Mouse (Mus musculus): Measurements from ENCODE around the gene Kcnc4. TPM values are rescaled to one million over a fixed set of nuclear protein-coding genes. Genes with fewer than 3 reads are reported as not detected.

Gene Kcnc4
- polyA plus RNA-seq, 1 experiment = not detected

GRCm38 (mm10) chr3:107439280-107439679 is 20.1 kb downstream of the Kcnc4 start:
- Histone ChIP-seq H3K4me1 (ENCODE audit: control insufficient read depth) (no peaks in the 10 kb centered on the region), H3K36me3 (ENCODE audit: control insufficient read depth) (no peaks in the 10 kb centered on the region), H3K9me3 (ENCODE audit: control insufficient read depth, low read length) (no peaks in the 10 kb centered on the region), H3K4me3 (replicated peaks) (no peak overlapping the region), H3K27me3 (ENCODE audit: control insufficient read depth) (no peaks in the 10 kb centered on the region)
- TF ChIP-seq GATA1 (IDR thresholded peaks at IDR 0.05; ENCODE audit: low read length) (no peak), TAL1 (IDR thresholded peaks at IDR 0.05; ENCODE audit: low read length) (no peak)

GRCm38 (mm10) chr3:107437666-107438065 is 21.7 kb downstream of the Kcnc4 start:
- Histone ChIP-seq H3K27me3 (ENCODE audit: control insufficient read depth) (no peaks in the 10 kb centered on the region), H3K9me3 (ENCODE audit: control insufficient read depth, low read length) (no peaks in the 10 kb centered on the region), H3K4me1 (ENCODE audit: control insufficient read depth) (no peaks in the 10 kb centered on the region), H3K36me3 (ENCODE audit: control insufficient read depth) (no peaks in the 10 kb centered on the region), H3K4me3 (replicated peaks) (no peak overlapping the region)
- TF ChIP-seq TAL1 (IDR thresholded peaks at IDR 0.05; ENCODE audit: low read length) (no peak), GATA1 (IDR thresholded peaks at IDR 0.05; ENCODE audit: low read length) (no peak)

- Histone ChIP-seq H3K4me3 (replicated peaks) (no peak overlapping the region), H3K36me3 (ENCODE audit: control insufficient read depth) (no peaks in the 10 kb centered on the region), H3K4me1 (ENCODE audit: control insufficient read depth) (no peaks in the 10 kb centered on the region), H3K27me3 (ENCODE audit: control insufficient read depth) (no peaks in the 10 kb centered on the region), H3K9me3 (ENCODE audit: control insufficient read depth, low read length) (no peaks in the 10 kb centered on the region)
- TF ChIP-seq GATA1 (IDR thresholded peaks at IDR 0.05; ENCODE audit: low read length) (no peak), TAL1 (IDR thresholded peaks at IDR 0.05; ENCODE audit: low read length) (no peak)
Measured at GRCm38 (mm10) chr3:107436434-107436833, 22.9 kb downstream of the Kcnc4 start.

GRCm38 (mm10) chr3:107433614-107434013 is 25.7 kb downstream of the Kcnc4 start:
- no peak for TF ChIP-seq TAL1 (IDR thresholded peaks at IDR 0.05; ENCODE audit: low read length)
- no peak for TF ChIP-seq GATA1 (IDR thresholded peaks at IDR 0.05; ENCODE audit: low read length)
- H3K4me1 ChIP-seq (ENCODE audit: control insufficient read depth) = no peaks in the 10 kb centered on the region
- H3K27me3 ChIP-seq (ENCODE audit: control insufficient read depth) = no peaks in the 10 kb centered on the region
- no peaks in the 10 kb centered on the region for H3K9me3 ChIP-seq (ENCODE audit: control insufficient read depth, low read length)
- no peak overlapping the region for H3K4me3 ChIP-seq (replicated peaks)
- no peaks in the 10 kb centered on the region for H3K36me3 ChIP-seq (ENCODE audit: control insufficient read depth)

GRCm38 (mm10) chr3:107431268-107431667 is 28.1 kb downstream of the Kcnc4 start:
- H3K4me1 ChIP-seq (ENCODE audit: control insufficient read depth) = no peaks in the 10 kb centered on the region
- no peaks in the 10 kb centered on the region for H3K27me3 ChIP-seq (ENCODE audit: control insufficient read depth)
- TF ChIP-seq GATA1 (IDR thresholded peaks at IDR 0.05; ENCODE audit: low read length) (no peak), TAL1 (IDR thresholded peaks at IDR 0.05; ENCODE audit: low read length) (no peak)
- H3K36me3 ChIP-seq (ENCODE audit: control insufficient read depth) = no peaks in the 10 kb centered on the region
- 0 out of 2 replicates have a peak, but pooled peaks cover 2% of the 10 kb centered on the region for H3K9me3 ChIP-seq (ENCODE audit: control insufficient read depth, low read length)
- H3K4me3 ChIP-seq (replicated peaks) = no peak overlapping the region

GRCm38 (mm10) chr3:107424258-107425041 is 34.9 kb downstream of the Kcnc4 start:
- no peak for TF ChIP-seq GATA1 (IDR thresholded peaks at IDR 0.05; ENCODE audit: low read length)
- TF ChIP-seq TAL1 (IDR thresholded peaks at IDR 0.05; ENCODE audit: low read length) = no peak
- H3K27me3 ChIP-seq (ENCODE audit: control insufficient read depth) = no peaks in the 10 kb centered on the region
- H3K9me3 ChIP-seq (ENCODE audit: control insufficient read depth, low read length) = 0 out of 2 replicates have a peak, but pooled peaks cover 2% of the 10 kb centered on the region
- no peak overlapping the region for H3K4me3 ChIP-seq (replicated peaks)
- H3K36me3 ChIP-seq (ENCODE audit: control insufficient read depth) = no peaks in the 10 kb centered on the region
- no peaks in the 10 kb centered on the region for H3K4me1 ChIP-seq (ENCODE audit: control insufficient read depth)

GRCm38 (mm10) chr3:107420156-107420555 is 39.2 kb downstream of the Kcnc4 start:
- H3K4me3 ChIP-seq (replicated peaks) = no peak overlapping the region
- TF ChIP-seq TAL1 (IDR thresholded peaks at IDR 0.05; ENCODE audit: low read length) = no peak
- TF ChIP-seq GATA1 (IDR thresholded peaks at IDR 0.05; ENCODE audit: low read length) = no peak
- no peaks in the 10 kb centered on the region for H3K27me3 ChIP-seq (ENCODE audit: control insufficient read depth)
- no peaks in the 10 kb centered on the region for H3K36me3 ChIP-seq (ENCODE audit: control insufficient read depth)
- H3K9me3 ChIP-seq (ENCODE audit: control insufficient read depth, low read length) = no peaks in the 10 kb centered on the region
- H3K4me1 ChIP-seq (ENCODE audit: control insufficient read depth) = no peaks in the 10 kb centered on the region

- H3K9me3 ChIP-seq (ENCODE audit: control insufficient read depth, low read length) = no peaks in the 10 kb centered on the region
- TF ChIP-seq TAL1 (IDR thresholded peaks at IDR 0.05; ENCODE audit: low read length) = no peak
- TF ChIP-seq GATA1 (IDR thresholded peaks at IDR 0.05; ENCODE audit: low read length) = no peak
- no peaks in the 10 kb centered on the region for H3K4me1 ChIP-seq (ENCODE audit: control insufficient read depth)
- no peaks in the 10 kb centered on the region for H3K27me3 ChIP-seq (ENCODE audit: control insufficient read depth)
- H3K4me3 ChIP-seq (replicated peaks) = no peak overlapping the region
- no peaks in the 10 kb centered on the region for H3K36me3 ChIP-seq (ENCODE audit: control insufficient read depth)
Measured at GRCm38 (mm10) chr3:107417287-107417644, 42.1 kb downstream of the Kcnc4 start.

GRCm38 (mm10) chr3:107416541-107417286 is 42.6 kb downstream of the Kcnc4 start:
- Histone ChIP-seq H3K27me3 (ENCODE audit: control insufficient read depth) (no peaks in the 10 kb centered on the region), H3K9me3 (ENCODE audit: control insufficient read depth, low read length) (no peaks in the 10 kb centered on the region), H3K4me1 (ENCODE audit: control insufficient read depth) (no peaks in the 10 kb centered on the region)

More at GRCm38 (mm10) chr3:107416541-107417286, 42.6 kb downstream of the Kcnc4 start:
- Histone ChIP-seq H3K4me3 (replicated peaks) (no peak overlapping the region), H3K36me3 (ENCODE audit: control insufficient read depth) (no peaks in the 10 kb centered on the region)
- TF ChIP-seq GATA1 (IDR thresholded peaks at IDR 0.05; ENCODE audit: low read length) (no peak), TAL1 (IDR thresholded peaks at IDR 0.05; ENCODE audit: low read length) (no peak)
